8 mouse cellular contexts compared by ENCODE assay signal in the genomic region with DNA sequence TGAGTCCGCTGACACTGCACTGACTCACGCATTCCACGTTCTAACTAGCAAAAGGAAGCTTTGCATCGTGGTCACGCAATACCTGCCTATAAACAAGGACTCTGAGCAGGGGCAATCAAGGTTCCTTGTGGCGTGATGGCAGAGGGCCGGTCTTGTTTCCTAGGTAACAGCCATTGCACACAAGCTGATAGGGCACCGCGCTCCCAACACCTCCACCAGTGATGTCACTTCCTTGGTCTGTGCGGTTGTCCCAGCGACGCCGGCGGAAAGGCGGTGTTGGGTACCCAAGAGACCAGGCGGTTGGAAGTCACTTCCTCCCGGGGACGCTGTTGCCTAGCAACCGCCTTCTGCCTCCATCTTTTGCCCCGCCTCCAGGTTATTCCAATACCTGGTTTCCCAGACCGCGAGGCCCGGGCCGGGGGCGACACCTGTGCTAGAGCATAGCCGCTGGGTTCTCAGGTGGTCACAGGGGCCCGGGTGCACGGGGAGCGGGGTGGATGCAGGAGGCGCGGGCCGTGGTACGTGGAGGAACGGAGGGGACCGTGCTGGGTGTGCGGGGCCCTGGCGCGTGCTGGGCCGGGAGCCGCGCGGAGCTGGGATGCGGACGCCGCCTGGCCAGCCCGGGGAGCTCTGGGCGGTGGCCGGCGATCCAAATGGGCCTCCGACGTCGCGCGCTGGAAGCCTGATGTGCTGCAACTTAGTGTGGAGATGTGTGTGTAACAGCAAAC. TPM values are rescaled to one million over a fixed set of nuclear protein-coding genes. Genes with fewer than 3 reads are reported as not detected.
DNase-seq lines count a peak whose midpoint lies in the region; ATAC-seq lines count a peak whose summit lies in the region.

TSS of gene Map9 (plus strand) at position 248 of the 728 bp plus-strand sequence.

- 0 out of 2 replicates have a peak, but pooled peaks cover 3% of the 10 kb centered on the region for H3K4me1 ChIP-seq in intestine, embryonic 14.5 days (replicated peaks; ENCODE audit: control insufficient read depth, insufficient read depth, low read length)

- peak within 1 kb of the TSS; percentile 77 for H3K4me2 ChIP-seq in intestine, embryonic 14.5 days (ENCODE audit: low read length)

- intact Hi-C loops in gastrocnemius, postnatal 36 days (cut with DNase I): no loop called here
- intact Hi-C loops in left cerebral cortex, postnatal 10 days (cut with DNase I): no loop called here

- H3K27me3 ChIP-seq in intestine, embryonic 14.5 days (replicated peaks; ENCODE audit: control insufficient read depth, insufficient read depth, low read length): no peaks in the 10 kb centered on the region

- H3K36me3 ChIP-seq in intestine, embryonic 14.5 days (ENCODE audit: control insufficient read depth, insufficient read depth, low read length): 0 out of 2 replicates have a peak, but pooled peaks cover 8% of the 10 kb centered on the region

- DNase-seq in adrenal gland, adult 18-20 months (ENCODE audit: low spot score in 2 of 2): peak; percentile 84 to 85
- DNase-seq in embryo, embryonic 10.5 days (ENCODE audit: low spot score): peak; percentile 98
- peak; percentile 88 to 93 for DNase-seq in gastrocnemius, postnatal 36 days
- peak; percentile 91 for DNase-seq in intestine, embryonic 14.5 days (ENCODE audit: low spot score)
- DNase-seq in left cerebral cortex, postnatal 10 days (ENCODE audit: extremely low spot score in 1 of 2, low spot score in 2 of 2): peak; percentile 99
- peak; percentile 99 to 100 for DNase-seq in right cerebral cortex, postnatal 10 days (ENCODE audit: low spot score in 2 of 2)
- DNase-seq in urinary bladder, postnatal 14 days (ENCODE audit: low spot score): peak; percentile 95

- H3K9ac ChIP-seq in intestine, embryonic 14.5 days (ENCODE audit: low read length): peak within 1 kb of the TSS; percentile 44

- 1% methylated on average over 54 of the region's 54 CpGs for WGBS in intestine, embryonic 14.5 days

- H3K27ac ChIP-seq in intestine, embryonic 14.5 days (ENCODE audit: low read depth): peak within 1 kb of the TSS; percentile 59; the same call in 1 of the 2 replicates

- peak; percentile 100 for ATAC-seq in intestine, embryonic 14.5 days (replicated peaks; ENCODE audit: low FRiP score, low TSS enrichment, low read depth)
- peak; percentile 97 for ATAC-seq in megakaryocyte progenitor cell, adult 5-6 weeks (replicated peaks; ENCODE audit: poor library complexity)

- peak within 1 kb of the TSS; percentile 82 for H3K4me3 ChIP-seq in intestine, embryonic 14.5 days (ENCODE audit: low read depth, low read length)

- H3K9me3 ChIP-seq in intestine, embryonic 14.5 days (ENCODE audit: control insufficient read depth, low read length): no peaks in the 10 kb centered on the region

RNA-seq across cellular contexts. Expression of gene Map9, which starts in this region (rescaled TPM):
- total RNA-seq in adrenal gland, adult 18-20 months (2021): 1 to 10 TPM; 4.8 to 5.0 TPM
- total RNA-seq in gastrocnemius, postnatal 36 days (2021): 1 to 10 TPM; 2.3 to 3.1 TPM
- 7.8 and 8.6 TPM in 2 replicates for polyA plus RNA-seq in intestine, embryonic 14.5 days (2014; fragmentation: Nextera tagmentation; extraction: Ambion mirVana)
- 100 to 1,000 TPM; 133 to 144 TPM for total RNA-seq in left cerebral cortex, postnatal 10 days (2021)
- total RNA-seq in megakaryocyte progenitor cell, adult 5-6 weeks (2015): 0.59 and 0.69 TPM in 2 replicates
- total RNA-seq in megakaryocyte progenitor cell, adult 5-6 weeks (2017): 0.29 and 0.64 TPM in 2 replicates

Comparison
In these comparisons a context has a peak if more than half of its experiments do, and no peak if none do; other contexts are left out.
1. Peak in every context shown above with its lines: DNase-seq, ATAC-seq, H3K4me3 ChIP-seq and H3K27ac ChIP-seq.
2. RNA of gene Map9 (total RNA-seq): 133 to 144 TPM in left cerebral cortex, postnatal 10 days; 4.8 to 5.0 TPM in adrenal gland, adult 18-20 months, 2.3 to 3.1 TPM in gastrocnemius, postnatal 36 days and 0.29 to 0.69 TPM in megakaryocyte progenitor cell, adult 5-6 weeks; every median in the first group is over 10 times any median in the second.
3. Peak in ATAC-seq in megakaryocyte progenitor cell, adult 5-6 weeks; RNA of the gene not detected or under 1 TPM.